Mouse (Mus musculus) G1E (cell line): Measurements from ENCODE around the gene Zfp385a.

ENCODE experiments used
- CTCF ChIP-seq: IDR thresholded peaks from 2 replicates; pipeline ENCODE4 v1.5.1; 2012; ENCODE audit warnings: low read depth, low read length, inconsistent platforms, mixed read lengths
- GATA1 ChIP-seq: IDR thresholded peaks from 2 replicates; pipeline ENCODE4 v1.6.1; 2012; ENCODE audit warnings: borderline replicate concordance, low read length, inconsistent platforms, mixed read lengths

DNA sequence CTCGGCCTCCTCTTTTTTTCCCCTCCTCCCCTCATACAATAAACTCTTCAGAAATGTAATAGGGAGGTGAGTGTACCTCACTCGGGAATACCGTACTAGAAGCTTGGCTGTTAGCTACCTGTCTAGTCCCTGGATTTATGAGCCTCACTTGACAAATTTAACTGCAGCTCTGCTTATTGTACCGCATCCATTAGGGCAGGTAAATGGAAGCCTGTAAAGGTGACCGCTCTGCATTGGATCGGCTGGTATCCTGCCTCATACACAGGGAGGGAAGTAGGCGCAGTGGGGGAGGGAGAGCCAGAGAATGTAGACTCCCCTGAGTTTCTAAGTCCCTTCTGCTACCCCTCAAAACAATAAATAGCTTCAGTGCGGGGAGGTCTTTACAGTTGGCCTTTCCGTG, 49.0 kb downstream of the Zfp385a start:
- no peak for TF ChIP-seq CTCF
- TF ChIP-seq GATA1, result no peak
